Mouse (Mus musculus): ENCODE data around the gene Myo7a. TPM values are rescaled to one million over a fixed set of nuclear protein-coding genes. Genes with fewer than 3 reads are reported as not detected.

Myo7a gene
- 0.78 and 2.2 TPM in 2 replicates for polyA plus RNA-seq (2012; ENCODE audit: low replicate concordance)

DNA sequence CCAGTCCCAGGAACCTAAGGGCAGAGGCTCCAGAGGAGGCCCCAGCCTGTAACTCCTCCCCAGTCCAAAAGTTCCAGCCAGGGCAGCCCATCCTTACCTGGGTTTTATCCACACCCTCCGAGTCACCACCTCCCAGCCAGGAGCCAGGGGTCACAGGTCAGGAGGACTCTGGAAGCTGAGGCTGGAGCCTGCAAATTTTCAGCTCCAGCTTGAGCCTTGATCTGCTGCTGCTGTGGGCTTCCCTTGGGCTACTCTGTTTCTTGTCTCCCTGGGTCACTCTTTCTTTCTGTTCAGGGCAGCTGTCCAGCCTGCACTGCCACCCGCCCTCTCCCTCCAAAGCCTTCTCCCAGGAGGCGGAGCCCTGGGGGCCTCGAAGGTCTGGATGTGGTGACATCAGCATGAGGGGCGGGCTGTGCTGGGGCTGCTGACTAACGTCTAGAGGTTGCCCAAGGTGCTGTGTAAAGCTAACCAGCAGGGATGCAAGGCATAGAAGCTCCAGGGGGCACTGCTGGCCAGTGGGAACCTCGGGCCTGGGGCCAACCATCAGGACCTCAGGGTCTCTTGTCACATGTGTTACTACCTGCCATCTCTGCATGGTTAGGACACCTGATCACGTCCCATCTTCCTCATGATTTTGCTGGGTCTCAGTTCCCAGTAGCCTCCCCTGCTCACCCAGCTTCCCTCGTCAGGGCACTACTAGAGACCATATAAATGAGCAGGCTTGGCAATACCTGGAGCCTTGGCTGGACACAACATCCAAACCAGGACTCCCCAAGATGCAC lies at the start of gene Myo7a:
Myo7a (minus strand) TSS at position 346 of the 782 bp plus-strand sequence.

DNA sequence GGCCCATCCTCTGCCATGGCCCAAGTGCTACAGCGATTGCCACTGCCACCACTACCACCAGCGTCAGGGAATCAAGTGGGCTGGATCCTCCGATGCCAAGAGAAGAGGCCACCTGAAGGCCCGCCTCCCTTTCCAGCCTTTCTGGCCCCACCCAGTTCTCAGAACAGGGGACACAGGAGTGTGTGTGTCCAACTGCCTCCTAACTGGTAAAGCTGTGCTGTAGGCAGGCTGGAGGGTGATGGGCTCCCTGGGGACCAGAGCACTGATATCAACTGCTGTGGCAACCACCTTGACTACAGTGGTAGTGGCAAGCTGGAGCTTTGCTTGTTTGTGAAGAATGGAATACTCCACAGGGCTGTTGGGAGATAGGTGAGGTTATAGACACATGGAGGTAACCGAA lies 26.1 kb upstream of the Myo7a start, which contains the start of gene Omp:
Omp (minus strand) TSS at position 101 of the 400 bp plus-strand sequence.

Other genes with a start within 250 kb of the Myo7a start
- not detected in 2 replicates for gene Gdpd4, start 199.6 kb downstream of the Myo7a start, polyA plus RNA-seq (2012; ENCODE audit: low replicate concordance)
- gene Omp, start 26.0 kb upstream of the Myo7a start, polyA plus RNA-seq (2012; ENCODE audit: low replicate concordance): 0.18 and 0.36 TPM in 2 replicates
- gene Capn5, start 58.8 kb upstream of the Myo7a start, polyA plus RNA-seq (2012; ENCODE audit: low replicate concordance): 4.6 and 11.3 TPM in 2 replicates
- 0.09 and 0.11 TPM in 2 replicates for gene B3gnt6, start 80.0 kb upstream of the Myo7a start, polyA plus RNA-seq (2012; ENCODE audit: low replicate concordance)
- gene Acer3, start 201.7 kb upstream of the Myo7a start, polyA plus RNA-seq (2012; ENCODE audit: low replicate concordance): 0.42 and 4.1 TPM in 2 replicates
- gene Tsku, start 241.8 kb upstream of the Myo7a start, polyA plus RNA-seq (2012; ENCODE audit: low replicate concordance): 0.62 and 2.8 TPM in 2 replicates